ENCODE assay signal across 12 mouse cellular contexts in genomic region chr19:40716981-40717380, GRCm38 (mm10). TPM values are rescaled to one million over a fixed set of nuclear protein-coding genes. Genes with fewer than 3 reads are reported as not detected.
"Had no signal": no experiment of that assay in that cellular context is flagged by ENCODE, and none has a peak within 500 bp of the region (broad histone marks: within the 10 kb centered on the region; RNA-seq: fewer than 3 reads in every experiment).

No protein-coding gene starts in this region.

- DNase-seq: kidney, adult 2 months; kidney, postnatal 14 days; layer of hippocampus, postnatal 36 days; lung, adult 18-20 months; thymus, postnatal 36 days had no signal

- H3K36me3 ChIP-seq: kidney, embryonic 15.5 days; limb, embryonic 13.5 days; midbrain, embryonic 13.5 days had no signal

- H3K27ac ChIP-seq: kidney, embryonic 15.5 days; limb, embryonic 13.5 days; liver, embryonic 14.5 days; midbrain, embryonic 13.5 days; stomach, postnatal 0 days had no signal

- H3K4me3 ChIP-seq: kidney, embryonic 15.5 days; limb, embryonic 13.5 days; midbrain, embryonic 13.5 days had no signal

- H3K9ac ChIP-seq: kidney, embryonic 15.5 days; limb, embryonic 13.5 days; liver, embryonic 14.5 days; midbrain, embryonic 13.5 days had no signal

- ATAC-seq: midbrain, embryonic 13.5 days had no signal

- H3K4me1 ChIP-seq: kidney, embryonic 15.5 days; midbrain, embryonic 13.5 days had no signal

- H3K9me3 ChIP-seq: kidney, embryonic 15.5 days; limb, embryonic 13.5 days; midbrain, embryonic 13.5 days had no signal

- H3K4me2 ChIP-seq: kidney, embryonic 15.5 days; limb, embryonic 13.5 days; midbrain, embryonic 13.5 days had no signal

- H3K27me3 ChIP-seq: kidney, embryonic 15.5 days; midbrain, embryonic 13.5 days had no signal

RNA-seq across cellular contexts. Expression of gene Cc2d2b, which starts 31.6 kb away (rescaled TPM):
- total RNA-seq: midbrain, postnatal 0 days had no signal
- polyA plus RNA-seq: kidney, adult 2 months; liver, adult 2 months had no signal
